Mouse (Mus musculus) lung, embryonic 16.5 days (tissue): Measurements from ENCODE around the gene Lman2l. TPM values are rescaled to one million over a fixed set of nuclear protein-coding genes. Genes with fewer than 3 reads are reported as not detected.

Experiments used
- ATAC-seq: fragments of 200-750 bp; cut with Nextera tagmentation; 2 replicates; pipeline ENCODE4 v1.8.0; 2017; ENCODE audit warnings: low read depth, mild to moderate bottlenecking, moderate library complexity
- H3K27ac ChIP-seq: fragments of 300-500 bp; sonication (generic); 2 replicates; pipeline ENCODE4 v1.5.1; 2014; ENCODE audit warnings: mild to moderate bottlenecking, control low read depth, low read length
- H3K27me3 ChIP-seq: fragments of 300-500 bp; sonication (generic); 2 replicates; pipeline ENCODE4 v1.6.1; 2014; ENCODE audit warnings: low read depth, low read length, mixed read lengths; ENCODE audit not compliant: control insufficient read depth, insufficient read depth
- H3K36me3 ChIP-seq: fragments of 300-500 bp; sonication (generic); 2 replicates; pipeline ENCODE4 v1.6.1; 2014; ENCODE audit warnings: low read length; ENCODE audit not compliant: control insufficient read depth, insufficient read depth
- H3K4me1 ChIP-seq: fragments of 300-500 bp; sonication (generic); replicated peaks from 2 replicates; pipeline ENCODE4 v1.6.1; 2014; ENCODE audit warnings: low read length, mixed read lengths; ENCODE audit not compliant: control insufficient read depth, insufficient read depth
- H3K4me2 ChIP-seq: fragments of 300-500 bp; sonication (generic); 2 replicates; pipeline ENCODE4 v1.6.1; 2014; ENCODE audit warnings: low read depth, low read length, control low read depth
- H3K4me3 ChIP-seq: fragments of 300-500 bp; sonication (generic); 2 replicates; pipeline ENCODE4 v1.5.1; 2014; ENCODE audit warnings: mild to moderate bottlenecking, low read length, control low read depth
- H3K9ac ChIP-seq: fragments of 300-500 bp; sonication (generic); 2 replicates; pipeline ENCODE4 v1.6.1; 2014; ENCODE audit warnings: low read length, control low read depth
- H3K9me3 ChIP-seq: fragments of 300-500 bp; sonication (generic); 2 replicates; pipeline ENCODE4 v1.6.1; 2016; ENCODE audit warnings: low read length; ENCODE audit not compliant: control insufficient read depth
- WGBS: fragments of 180-500 bp; shearing (Covaris S2); extraction: QIAGEN DNeasy Blood & Tissue Kit; methylation state at CpG from one replicate; pipeline ENCODE4 v1.1.7; 2014; 5-methylcytosine and 5-hydroxymethylcytosine counted together
- polyA plus RNA-seq: library from polyadenylated mRNA; unstranded; fragments of >200 nt; fragmentation: Nextera tagmentation; extraction: Ambion mirVana; gene quantifications from 2 replicates; pipeline ENCODE4 v1.2.1, GENCODE M21; 2015

Lman2l gene
- polyA plus RNA-seq, 1 experiment from 2014 or later, result 48.5 TPM

DNA sequence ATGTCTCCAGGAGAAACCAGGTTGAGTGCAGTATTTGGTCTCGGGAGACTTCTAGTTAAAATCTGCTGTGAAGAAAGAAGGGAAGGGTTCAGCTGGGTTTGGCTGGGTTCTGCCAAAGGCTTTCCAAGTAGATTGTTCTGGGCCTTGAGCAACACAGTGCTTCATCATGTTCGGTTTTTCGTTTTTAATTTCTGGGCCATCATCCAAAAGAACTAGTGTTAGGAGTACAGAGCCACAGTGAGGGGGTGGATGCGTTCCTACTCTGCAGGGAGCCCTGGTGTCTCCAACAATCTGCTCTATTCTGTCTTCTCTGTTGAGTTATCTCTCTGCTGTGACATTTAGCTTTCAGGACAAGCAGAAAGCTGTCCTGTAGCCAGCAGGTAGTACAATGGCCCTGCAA is 4.0 kb downstream of the Lman2l start:
- H3K9me3 ChIP-seq, result no peaks in the 10 kb centered on the region
- H3K27ac ChIP-seq, result no peak overlapping the region
- H3K27me3 ChIP-seq, result no peaks in the 10 kb centered on the region
- H3K4me1 ChIP-seq, result 0 out of 2 replicates have a peak, but pooled peaks cover 4% of the 10 kb centered on the region
- H3K36me3 ChIP-seq, result peaks cover 16% of the 10 kb centered on the region
- peak; percentile 41; the same call in 1 of the 2 replicates for ATAC-seq
- H3K9ac ChIP-seq, result no peak overlapping the region
- no peak overlapping the region for H3K4me3 ChIP-seq
- H3K4me2 ChIP-seq, result no peak overlapping the region
- 56% methylated on average over 4 of the region's 4 CpGs for WGBS

DNA sequence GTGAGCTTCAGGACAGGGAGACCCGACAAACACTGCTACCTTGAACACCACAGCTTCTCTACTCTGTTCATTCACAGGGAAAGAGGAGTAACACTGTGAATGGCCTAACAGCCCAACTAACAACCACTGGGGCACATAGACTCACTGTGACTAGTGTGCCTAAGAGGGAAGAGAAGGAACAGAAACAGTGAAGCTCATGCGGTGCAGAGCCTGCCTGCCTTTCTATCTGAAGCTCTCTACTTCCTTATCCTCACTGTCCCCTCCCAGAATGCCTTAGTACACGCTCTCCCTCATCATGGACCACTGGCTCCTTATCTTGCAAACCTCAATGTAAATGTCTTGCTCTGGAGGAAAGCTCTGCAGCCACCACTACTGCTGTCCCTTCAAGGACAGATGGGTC is 7.8 kb downstream of the Lman2l start:
- 97% methylated on average over 3 of the region's 3 CpGs for WGBS
- Histone ChIP-seq H3K36me3 (peaks cover 18% of the 10 kb centered on the region), H3K27me3 (no peaks in the 10 kb centered on the region), H3K9me3 (no peaks in the 10 kb centered on the region), H3K4me2 (no peak overlapping the region), H3K4me1 (no peaks in the 10 kb centered on the region), H3K9ac (no peak overlapping the region), H3K4me3 (no peak overlapping the region), H3K27ac (no peak overlapping the region)
- ATAC-seq, result no peak

DNA sequence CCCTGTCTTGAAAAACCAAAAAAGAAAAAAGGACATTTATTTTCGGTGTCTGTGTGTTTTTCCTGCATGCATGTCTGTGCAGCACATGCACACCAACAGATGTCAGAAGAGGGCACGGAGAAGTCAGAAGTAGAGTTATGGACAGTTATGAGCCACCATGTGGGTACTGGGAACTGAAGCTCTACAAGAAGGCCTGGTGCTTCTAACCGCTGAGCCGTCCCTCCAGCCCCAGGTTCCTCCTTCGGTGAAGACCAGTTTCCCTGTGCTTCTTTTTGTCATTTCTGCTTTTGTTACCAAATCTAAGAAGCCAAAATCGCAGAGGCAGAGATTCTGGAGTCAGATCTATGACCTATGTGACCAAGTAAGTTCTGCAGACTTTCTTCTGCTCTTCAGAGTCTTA is 8.6 kb downstream of the Lman2l start:
- Histone ChIP-seq H3K27me3 (no peaks in the 10 kb centered on the region), H3K9me3 (no peaks in the 10 kb centered on the region), H3K36me3 (peaks cover 20% of the 10 kb centered on the region), H3K4me3 (no peak overlapping the region), H3K27ac (no peak overlapping the region), H3K9ac (no peak overlapping the region), H3K4me1 (no peaks in the 10 kb centered on the region), H3K4me2 (no peak overlapping the region)
- no peak for ATAC-seq
- WGBS, result 95% methylated on average over 6 of the region's 6 CpGs

DNA sequence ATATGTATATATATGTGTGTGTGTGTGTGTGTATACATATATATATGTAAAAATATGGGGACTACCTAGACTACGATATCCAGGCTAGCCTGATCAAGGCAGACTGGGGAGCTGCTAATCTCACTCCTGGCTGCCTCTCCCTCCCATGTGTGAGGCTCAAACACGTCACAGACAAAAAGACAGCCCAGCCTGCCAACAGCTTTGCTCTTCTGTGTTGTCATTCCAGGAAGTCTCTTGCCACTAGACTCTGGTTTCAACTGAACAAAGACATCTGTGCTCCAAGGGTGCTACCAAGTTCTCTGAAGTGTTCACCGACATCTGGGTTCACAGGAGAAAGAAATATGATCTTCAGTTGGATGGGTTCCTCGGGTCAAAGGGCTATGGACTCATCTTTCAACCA is 10.0 kb downstream of the Lman2l start:
- H3K4me2 ChIP-seq, result no peak overlapping the region
- peaks cover 30% of the 10 kb centered on the region for H3K36me3 ChIP-seq
- H3K27ac ChIP-seq, result no peak overlapping the region
- no peak for ATAC-seq
- no peaks in the 10 kb centered on the region for H3K9me3 ChIP-seq
- H3K9ac ChIP-seq, result no peak overlapping the region
- no peak overlapping the region for H3K4me3 ChIP-seq
- no peaks in the 10 kb centered on the region for H3K4me1 ChIP-seq
- H3K27me3 ChIP-seq, result no peaks in the 10 kb centered on the region
- 62% methylated on average over 4 of the region's 4 CpGs for WGBS

DNA sequence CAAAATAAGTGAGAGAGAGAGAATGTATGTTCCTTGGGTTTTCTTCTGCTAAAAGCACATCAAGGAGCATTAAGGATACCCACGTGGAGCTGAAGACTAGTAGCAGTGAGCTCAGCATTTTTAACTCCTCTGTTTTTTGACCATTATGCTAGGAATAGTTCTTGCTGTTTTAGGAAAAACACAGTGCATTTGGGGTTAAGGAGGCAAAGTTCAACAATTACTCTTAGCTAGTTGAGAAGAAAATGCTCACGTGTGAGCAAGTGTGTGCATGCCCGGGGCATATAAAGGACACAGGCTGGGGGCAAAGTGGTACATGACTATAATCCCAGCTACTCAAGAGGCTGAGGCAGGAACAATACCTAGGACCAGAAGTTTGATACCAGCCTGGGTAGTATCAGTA is 11.5 kb downstream of the Lman2l start:
- Histone ChIP-seq H3K27ac (no peak overlapping the region), H3K4me2 (no peak overlapping the region), H3K4me3 (no peak overlapping the region), H3K36me3 (peaks cover 23% of the 10 kb centered on the region), H3K27me3 (no peaks in the 10 kb centered on the region), H3K4me1 (no peaks in the 10 kb centered on the region), H3K9me3 (no peaks in the 10 kb centered on the region), H3K9ac (no peak overlapping the region)
- ATAC-seq, result no peak
- 79% methylated on average over 3 of the region's 3 CpGs for WGBS

DNA sequence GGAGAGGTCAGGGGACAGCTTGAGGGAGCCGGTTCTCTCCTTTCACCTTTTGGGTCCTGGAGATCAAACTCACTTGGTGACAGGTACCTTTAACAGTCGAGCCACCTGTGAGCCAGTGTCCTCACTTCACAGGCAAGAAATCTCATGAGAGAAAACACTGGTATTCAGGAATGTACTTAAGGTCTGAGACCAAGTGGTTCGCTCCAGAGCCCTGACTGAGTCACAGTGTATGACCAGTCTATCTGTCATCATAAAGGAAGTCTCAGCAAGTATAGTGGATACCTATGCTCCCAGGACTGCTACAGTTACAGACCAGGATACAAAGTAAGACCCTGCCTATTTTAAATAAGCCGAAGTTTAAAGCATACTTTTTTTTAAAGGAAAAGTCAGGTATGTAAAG is 12.1 kb downstream of the Lman2l start:
- Histone ChIP-seq H3K4me2 (no peak overlapping the region), H3K4me1 (no peaks in the 10 kb centered on the region), H3K9ac (no peak overlapping the region), H3K9me3 (no peaks in the 10 kb centered on the region), H3K27me3 (no peaks in the 10 kb centered on the region), H3K4me3 (no peak overlapping the region), H3K36me3 (peaks cover 22% of the 10 kb centered on the region), H3K27ac (no peak overlapping the region)
- ATAC-seq, result no peak
- WGBS, result 59% methylated on average over 4 of the region's 4 CpGs

DNA sequence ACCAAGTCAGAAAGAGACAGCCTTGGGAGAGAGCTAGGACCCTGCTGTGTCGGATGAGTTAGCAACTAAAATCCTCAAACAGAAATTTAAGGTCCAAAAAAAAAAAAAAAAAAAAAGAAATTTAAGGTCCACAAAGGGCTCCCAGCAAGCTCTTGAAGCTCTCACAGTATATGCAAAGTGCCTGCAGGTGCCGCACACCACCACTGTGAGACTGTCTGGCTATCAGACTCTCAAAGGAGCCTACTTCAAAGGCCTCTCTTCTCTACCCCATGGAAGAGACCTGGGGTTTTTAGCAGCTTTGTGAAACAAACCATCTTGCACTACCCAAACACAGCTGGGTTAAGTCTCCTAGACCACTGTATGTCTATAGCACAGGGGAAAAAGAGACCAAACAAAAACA is 15.6 kb downstream of the Lman2l start:
- Histone ChIP-seq H3K9ac (no peak overlapping the region), H3K9me3 (no peaks in the 10 kb centered on the region), H3K36me3 (peaks cover 23% of the 10 kb centered on the region), H3K27ac (no peak overlapping the region), H3K4me3 (no peak overlapping the region), H3K4me2 (no peak overlapping the region), H3K4me1 (no peaks in the 10 kb centered on the region), H3K27me3 (no peaks in the 10 kb centered on the region)
- no peak for ATAC-seq
- WGBS, result 90% methylated on average over 2 of the region's 2 CpGs

DNA sequence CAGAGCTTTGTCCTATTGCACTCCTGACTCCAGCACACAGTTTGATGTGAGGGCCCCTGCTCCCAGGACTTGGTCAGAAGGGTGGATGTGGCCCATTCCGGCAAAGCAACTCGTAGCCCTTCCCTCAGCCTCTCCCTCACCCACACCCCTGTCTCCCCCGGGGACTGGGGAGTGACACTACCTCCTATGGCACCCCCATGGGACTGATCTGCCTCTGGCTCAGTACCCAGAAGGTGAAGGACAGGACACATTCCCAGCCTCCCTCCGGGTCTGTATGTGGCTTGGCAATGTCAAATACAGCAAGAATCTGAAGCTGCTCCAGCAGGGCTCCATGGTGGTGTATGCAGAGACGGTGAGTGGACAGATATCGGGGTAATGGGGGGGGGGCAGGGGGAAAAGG is 40.5 kb downstream of the Lman2l start:
- Histone ChIP-seq H3K4me1 (no peaks in the 10 kb centered on the region), H3K36me3 (no peaks in the 10 kb centered on the region), H3K4me2 (no peak overlapping the region), H3K9ac (no peak overlapping the region), H3K27me3 (no peaks in the 10 kb centered on the region), H3K27ac (no peak overlapping the region), H3K4me3 (no peak overlapping the region), H3K9me3 (no peaks in the 10 kb centered on the region)
- no peak for ATAC-seq
- 63% methylated on average over 6 of the region's 6 CpGs for WGBS

DNA sequence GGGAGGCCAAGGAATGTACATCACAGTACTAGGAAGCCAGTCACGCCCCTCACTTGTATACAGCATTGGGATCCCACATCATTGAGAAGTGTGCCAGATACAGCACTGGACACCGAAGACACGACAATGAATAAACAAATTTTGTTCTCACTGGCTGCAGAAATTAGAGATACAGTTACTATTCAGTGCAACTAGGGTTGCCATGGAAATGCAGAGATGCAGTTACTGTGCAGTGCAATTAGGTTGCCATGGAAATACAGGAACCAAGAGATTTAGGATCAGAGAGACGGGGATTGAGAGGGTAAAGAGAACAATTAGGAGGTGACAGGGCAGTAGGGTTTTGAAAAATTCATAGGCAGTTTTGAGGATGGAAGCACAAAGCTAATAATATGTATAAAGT is 43.6 kb downstream of the Lman2l start:
- ATAC-seq, result no peak
- WGBS, result 52% methylated on average over 4 of the region's 4 CpGs
- Histone ChIP-seq H3K9ac (no peak overlapping the region), H3K4me3 (no peak overlapping the region), H3K27ac (no peak overlapping the region), H3K4me2 (no peak overlapping the region), H3K4me1 (no peaks in the 10 kb centered on the region), H3K36me3 (no peaks in the 10 kb centered on the region), H3K9me3 (no peaks in the 10 kb centered on the region), H3K27me3 (no peaks in the 10 kb centered on the region)

DNA sequence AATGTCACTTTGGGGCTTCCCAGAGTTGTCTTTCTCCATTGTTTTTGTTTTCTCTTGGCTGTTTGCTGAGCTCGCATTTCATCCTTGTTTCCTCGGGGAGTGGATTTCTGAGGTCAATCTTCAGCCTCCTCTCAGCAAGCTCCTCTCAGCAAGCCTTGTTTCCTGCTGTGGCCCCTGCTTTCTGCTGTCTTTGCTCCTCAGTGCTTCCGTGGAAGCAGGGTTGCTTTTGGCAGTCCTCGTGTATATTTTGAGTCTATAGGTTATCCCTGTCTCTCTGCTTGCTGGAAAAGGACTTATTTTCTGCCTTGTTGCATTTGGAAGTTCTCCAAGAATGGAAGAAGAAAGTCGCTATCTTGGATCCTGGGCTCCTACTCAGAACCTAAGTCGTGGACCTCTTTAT is 48.0 kb downstream of the Lman2l start:
- H3K9ac ChIP-seq, result no peak overlapping the region
- no peak overlapping the region for H3K4me3 ChIP-seq
- H3K36me3 ChIP-seq, result no peaks in the 10 kb centered on the region
- H3K27me3 ChIP-seq, result no peaks in the 10 kb centered on the region
- no peak overlapping the region for H3K4me2 ChIP-seq
- no peaks in the 10 kb centered on the region for H3K9me3 ChIP-seq
- 12% methylated on average over 6 of the region's 6 CpGs for WGBS
- no peaks in the 10 kb centered on the region for H3K4me1 ChIP-seq
- ATAC-seq, result no peak
- no peak overlapping the region for H3K27ac ChIP-seq
